Mouse (Mus musculus) MEL (cell line): ENCODE results near the gene Slc35f6.

ENCODE experiments used
- CHD2 ChIP-seq: IDR thresholded peaks from 2 replicates; pipeline ENCODE4 v1.6.1; 2011; ENCODE audit warnings: low read length, improper control_type of control experiment
- CTCF ChIP-seq, 3 experiments: IDR thresholded peaks in 2 of 3; conservative IDR thresholded peaks in 1 of 3; 2 replicates each; pipeline ENCODE4 v1.5.1; 2011 to 2012; ENCODE audit warnings: low read length in 3 of 3, low read depth in 2 of 3, mild to moderate bottlenecking in 2 of 3, improper control_type of control experiment in 1 of 3, inconsistent platforms in 1 of 3, mixed read lengths in 1 of 3, moderate library complexity in 1 of 3; ENCODE audit not compliant: control insufficient read depth in 1 of 3, insufficient read depth in 1 of 3, poor library complexity in 1 of 3, severe bottlenecking in 1 of 3
- E2F4 ChIP-seq: IDR thresholded peaks from 2 replicates; pipeline ENCODE4 v1.6.1; 2011; ENCODE audit warnings: low read depth, low read length, improper control_type of control experiment, borderline replicate concordance
- EP300 ChIP-seq, 2 experiments: IDR thresholded peaks; 2 replicates each; pipeline ENCODE4 v1.6.1; 2011; ENCODE audit warnings: improper control_type of control experiment in 2 of 2, low read length in 2 of 2, low read depth in 1 of 2, mild to moderate bottlenecking in 1 of 2
- MEF2A ChIP-seq: IDR thresholded peaks from 2 replicates; pipeline ENCODE4 v1.6.1; 2014; ENCODE audit warnings: low read depth, mild to moderate bottlenecking, inconsistent platforms, low read length, improper control_type of control experiment; ENCODE audit not compliant: poor library complexity, insufficient replicate concordance, severe bottlenecking; ENCODE audit errors: extremely low read depth
- NELFE ChIP-seq: IDR thresholded peaks from 2 replicates; pipeline ENCODE4 v1.6.1; 2011; ENCODE audit warnings: low read depth, low read length, improper control_type of control experiment
- POLR2A ChIP-seq, 2 experiments: IDR thresholded peaks; 2 replicates each; pipeline ENCODE4 v1.6.1; 2011 to 2012; ENCODE audit warnings: low read length in 2 of 2, mild to moderate bottlenecking in 2 of 2, control low read depth in 1 of 2, improper control_type of control experiment in 1 of 2, low read depth in 1 of 2, moderate library complexity in 1 of 2; ENCODE audit not compliant: control insufficient read depth in 1 of 2, insufficient read depth in 1 of 2, poor library complexity in 1 of 2
- POLR2AphosphoS5 ChIP-seq: IDR thresholded peaks from 2 replicates; pipeline ENCODE4 v1.6.1; 2012; ENCODE audit warnings: low read depth, borderline replicate concordance, mild to moderate bottlenecking, inconsistent platforms, low read length, moderate library complexity, mixed read lengths
- RAD21 ChIP-seq: IDR thresholded peaks from 2 replicates; pipeline ENCODE4 v1.6.1; 2011; ENCODE audit warnings: mild to moderate bottlenecking, low read depth, low read length, improper control_type of control experiment
- RCOR1 ChIP-seq: IDR thresholded peaks from 2 replicates; pipeline ENCODE4 v1.6.1; 2012; ENCODE audit warnings: low read depth, mild to moderate bottlenecking, inconsistent platforms, low read length, improper control_type of control experiment
- SIN3A ChIP-seq: IDR thresholded peaks from 2 replicates; pipeline ENCODE4 v1.6.1; 2012; ENCODE audit warnings: low read length, improper control_type of control experiment, inconsistent platforms
- TBP ChIP-seq: IDR thresholded peaks from 2 replicates; pipeline ENCODE4 v1.8.0; 2011; ENCODE audit warnings: low read depth, low read length, improper control_type of control experiment
- ZNF384 ChIP-seq: IDR thresholded peaks from 2 replicates; pipeline ENCODE4 v1.6.1; 2012; ENCODE audit warnings: low read depth, mild to moderate bottlenecking, inconsistent platforms, low read length, improper control_type of control experiment

DNA sequence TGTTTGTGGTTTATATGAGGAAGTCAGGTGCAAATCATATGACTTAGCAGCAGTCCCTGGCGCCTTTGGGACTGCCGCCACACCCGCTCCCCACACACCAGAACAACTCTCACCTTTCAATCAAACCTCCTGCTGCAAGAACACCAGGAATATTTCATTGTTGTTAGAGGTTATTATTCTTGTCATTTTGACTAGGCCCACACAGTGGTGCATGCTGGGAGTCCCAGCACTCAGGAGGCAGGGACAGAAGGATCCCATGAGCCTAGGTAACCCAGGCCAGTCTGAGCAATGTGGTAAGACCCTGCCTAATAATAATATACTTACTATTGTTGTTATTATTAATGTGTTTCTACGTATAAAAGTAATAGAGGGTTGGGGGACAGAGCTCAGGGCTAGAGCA, 35.2 kb upstream of the Slc35f6 start:
- TF ChIP-seq CTCF (IDR thresholded peaks at IDR 0.05 in 2 of 3, conservative IDR thresholded peaks at IDR 0.05 in 1 of 3; ENCODE audit: control insufficient read depth in 1 of 3, insufficient read depth in 1 of 3, low read depth in 2 of 3, low read length in 3 of 3, poor library complexity in 1 of 3, severe bottlenecking in 1 of 3) (no peak), RCOR1 (no peak), POLR2A (IDR thresholded peaks at IDR 0.05; ENCODE audit: control insufficient read depth in 1 of 2, insufficient read depth in 1 of 2, low read depth in 1 of 2, low read length in 2 of 2, poor library complexity in 1 of 2) (no peak), CHD2 (no peak), RAD21 (no peak), SIN3A (no peak), MEF2A (no peak), POLR2AphosphoS5 (no peak), E2F4 (no peak), NELFE (no peak), ZNF384 (no peak), TBP (no peak), EP300 (IDR thresholded peaks at IDR 0.05; ENCODE audit: low read depth in 1 of 2, low read length in 2 of 2) (no peak)
